Comparison of ENCODE assay signal across 18 mouse cellular contexts in genomic region chr6:119371624-119372023, GRCm38 (mm10). TPM values are rescaled to one million over a fixed set of nuclear protein-coding genes. Genes with fewer than 3 reads are reported as not detected.
A peak's percentile ranks its signal among the peaks of the same experiment; 100 is the strongest.
DNase-seq lines count a peak whose midpoint lies in the region; ATAC-seq and TF ChIP-seq lines count a peak whose summit lies in the region.
"Had no signal": no experiment of that assay in that cellular context is flagged by ENCODE, and none has a peak within 500 bp of the region (broad histone marks: within the 10 kb centered on the region; RNA-seq: fewer than 3 reads in every experiment).

No protein-coding gene starts in this region.

- no peak for ATAC-seq in CD4-positive, CD25-positive, alpha-beta regulatory T cell, adult 4 months
- no peak for ATAC-seq in kidney, embryonic 14.5 days (ENCODE audit: low FRiP score, low TSS enrichment)
- no peak for ATAC-seq in midbrain, postnatal 0 days (ENCODE audit: low FRiP score)
- no peak for ATAC-seq in midbrain, embryonic 13.5 days
- ATAC-seq in stomach, postnatal 0 days (ENCODE audit: low FRiP score, low TSS enrichment), result no peak

- no peaks in the 10 kb centered on the region; the same call in 1 of the 2 replicates for H3K36me3 ChIP-seq in kidney, adult 2 months (ENCODE audit: control insufficient read depth, insufficient read depth, low read length)
- H3K36me3 ChIP-seq in kidney, embryonic 14.5 days (ENCODE audit: control insufficient read depth, insufficient read depth, low read length), result peaks cover 15% of the 10 kb centered on the region; the same call in 1 of the 2 replicates
- H3K36me3 ChIP-seq in midbrain, postnatal 0 days (ENCODE audit: insufficient read depth, low read length), result no peaks in the 10 kb centered on the region
- H3K36me3 ChIP-seq in midbrain, embryonic 13.5 days, result peaks cover 13% of the 10 kb centered on the region
- H3K36me3 ChIP-seq in stomach, postnatal 0 days (ENCODE audit: control insufficient read depth, insufficient read depth, low read length), result no peaks in the 10 kb centered on the region

- H3K4me3 ChIP-seq in kidney, adult 2 months (ENCODE audit: insufficient read depth, low read depth, low read length), result no peak overlapping the region
- H3K4me3 ChIP-seq in kidney, embryonic 14.5 days (ENCODE audit: low read length), result no peak overlapping the region
- no peak overlapping the region for H3K4me3 ChIP-seq in midbrain, postnatal 0 days (ENCODE audit: low read depth, low read length)
- H3K4me3 ChIP-seq in midbrain, embryonic 13.5 days (replicated peaks), result no peak overlapping the region
- H3K4me3 ChIP-seq in stomach, postnatal 0 days (ENCODE audit: low read depth, low read length), result no peak overlapping the region
- H3K4me3 ChIP-seq: hindbrain, embryonic 10.5 days had no signal

- H3K4me1 ChIP-seq in kidney, adult 2 months (ENCODE audit: control insufficient read depth, insufficient read depth, low read length), result peaks cover 7% of the 10 kb centered on the region; the same call in 1 of the 2 replicates
- H3K4me1 ChIP-seq in kidney, embryonic 14.5 days (ENCODE audit: control insufficient read depth, insufficient read depth, low read length), result no peaks in the 10 kb centered on the region
- H3K4me1 ChIP-seq in midbrain, postnatal 0 days (ENCODE audit: insufficient read depth, low read length), result no peaks in the 10 kb centered on the region
- no peaks in the 10 kb centered on the region for H3K4me1 ChIP-seq in midbrain, embryonic 13.5 days (replicated peaks)
- no peaks in the 10 kb centered on the region for H3K4me1 ChIP-seq in stomach, postnatal 0 days (replicated peaks; ENCODE audit: control insufficient read depth, insufficient read depth)

- peak; percentile 22; the same call in 1 of the 2 replicates for TF ChIP-seq CTCF in kidney, adult 2 months (conservative IDR thresholded peaks at IDR 0.05; ENCODE audit: insufficient read depth, insufficient read length, low read depth, low read length)
- TF ChIP-seq CTCF in midbrain, postnatal 0 days (IDR thresholded peaks at IDR 0.05), result peak; percentile 40
- TF ChIP-seq CTCF in stomach, postnatal 0 days (IDR thresholded peaks at IDR 0.05; ENCODE audit: low read depth), result peak; percentile 53

- TF ChIP-seq EP300 in stomach, postnatal 0 days (optimal IDR thresholded peaks at IDR 0.05), result no peak

- no peak overlapping the region for H3K4me2 ChIP-seq in kidney, embryonic 14.5 days (replicated peaks; ENCODE audit: low read depth, low read length)
- H3K4me2 ChIP-seq in midbrain, postnatal 0 days (ENCODE audit: low read depth, low read length, poor library complexity, severe bottlenecking), result no peak overlapping the region
- H3K4me2 ChIP-seq in midbrain, embryonic 13.5 days (replicated peaks), result no peak overlapping the region
- no peak overlapping the region for H3K4me2 ChIP-seq in stomach, postnatal 0 days (replicated peaks; ENCODE audit: low read depth)

- no peaks in the 10 kb centered on the region for H3K27me3 ChIP-seq in kidney, adult 2 months (replicated peaks; ENCODE audit: control insufficient read depth, insufficient read depth, low read length)
- H3K27me3 ChIP-seq in kidney, embryonic 14.5 days (ENCODE audit: control insufficient read depth, insufficient read depth, low read length), result no peaks in the 10 kb centered on the region
- no peaks in the 10 kb centered on the region for H3K27me3 ChIP-seq in midbrain, postnatal 0 days (ENCODE audit: insufficient read depth, low read length)
- no peaks in the 10 kb centered on the region for H3K27me3 ChIP-seq in midbrain, embryonic 13.5 days
- no peaks in the 10 kb centered on the region for H3K27me3 ChIP-seq in stomach, postnatal 0 days (ENCODE audit: control insufficient read depth, insufficient read depth, low read length)

- no peak overlapping the region for H3K27ac ChIP-seq in kidney, adult 2 months (ENCODE audit: insufficient read depth, low read depth, low read length)
- no peak overlapping the region for H3K27ac ChIP-seq in kidney, embryonic 14.5 days (ENCODE audit: low read depth, low read length)
- no peak overlapping the region for H3K27ac ChIP-seq in midbrain, postnatal 0 days (ENCODE audit: low read depth, low read length)
- no peak overlapping the region for H3K27ac ChIP-seq in midbrain, embryonic 13.5 days
- no peak overlapping the region for H3K27ac ChIP-seq in stomach, postnatal 0 days (replicated peaks)
- H3K27ac ChIP-seq: hindbrain, embryonic 10.5 days had no signal

- peak; percentile 28 for DNase-seq in CD4-positive, CD25-positive, alpha-beta regulatory T cell, adult 2 months (ENCODE audit: low read depth, low spot score)
- no peak for DNase-seq in kidney, adult 2 months
- DNase-seq in midbrain, postnatal 0 days (ENCODE audit: low spot score), result no peak
- DNase-seq in stomach, postnatal 0 days (ENCODE audit: low spot score), result no peak
- DNase-seq in gastrocnemius, postnatal 10 days, result no peak
- DNase-seq: adrenal gland, adult 8-10 months; cerebellum, adult 11-12 months; cerebellum, postnatal 25 days; gastrocnemius, postnatal 36 days; kidney, adult 9 months; lung, adult 18-20 months; lung, postnatal 36 days; right cerebral cortex, adult 18-20 months had no signal

- H3K9me3 ChIP-seq in kidney, embryonic 14.5 days (ENCODE audit: control insufficient read depth, low read length), result no peaks in the 10 kb centered on the region
- H3K9me3 ChIP-seq in midbrain, postnatal 0 days (ENCODE audit: low read length), result no peaks in the 10 kb centered on the region
- H3K9me3 ChIP-seq in midbrain, embryonic 13.5 days, result no peaks in the 10 kb centered on the region
- no peaks in the 10 kb centered on the region for H3K9me3 ChIP-seq in stomach, postnatal 0 days (ENCODE audit: control insufficient read depth, low read length)
- H3K9me3 ChIP-seq: hindbrain, embryonic 10.5 days had no signal

- no peak for TF ChIP-seq POLR2A in kidney, adult 2 months (IDR thresholded peaks at IDR 0.05; ENCODE audit: low read depth, low read length)

- no peak overlapping the region for H3K9ac ChIP-seq in kidney, embryonic 14.5 days (ENCODE audit: low read depth, low read length)
- no peak overlapping the region for H3K9ac ChIP-seq in midbrain, postnatal 0 days (replicated peaks; ENCODE audit: low read length, poor library complexity, severe bottlenecking)
- no peak overlapping the region for H3K9ac ChIP-seq in midbrain, embryonic 13.5 days (replicated peaks)
- no peak overlapping the region for H3K9ac ChIP-seq in stomach, postnatal 0 days (ENCODE audit: low read length)

RNA-seq across cellular contexts. Expression of gene Lrtm2, which starts 41.1 kb away (rescaled TPM):
- polyA plus RNA-seq in CD4-positive, CD25-positive, alpha-beta regulatory T cell, adult 4 months (2017; shearing (Covaris generic)), result under 1 TPM in 1 of 2 experiments, not detected in 1; 0.66 TPM
- 3.0 and 4.1 TPM in 2 replicates for polyA plus RNA-seq in kidney, adult 2 months (2012; rRNA removed)
- polyA plus RNA-seq in kidney, embryonic 14.5 days (2014; fragmentation: Nextera tagmentation; extraction: Ambion mirVana), result 0.13 TPM in 1 of 2 replicates, not detected in the other
- total RNA-seq in midbrain, postnatal 0 days (2014; rRNA removed), result 32.2 and 40.4 TPM in 2 replicates
- polyA plus RNA-seq in midbrain, postnatal 0 days (2015; fragmentation: Nextera tagmentation; extraction: Ambion mirVana), result 21.1 and 24.3 TPM in 2 replicates
- polyA plus RNA-seq in midbrain, embryonic 13.5 days (2015; fragmentation: Nextera tagmentation; extraction: Ambion mirVana), result 3.6 and 3.8 TPM in 2 replicates
- 0.08 TPM in 2 replicates for polyA plus RNA-seq in stomach, postnatal 0 days (2015; fragmentation: Nextera tagmentation; extraction: Ambion mirVana)
- total RNA-seq in gastrocnemius, postnatal 10 days (2021), result under 1 TPM; 0.16 to 0.31 TPM
- polyA plus RNA-seq: small intestine, adult 2 months had no signal

RNA-seq across cellular contexts. Expression of gene Adipor2, which starts 45.9 kb away (rescaled TPM):
- 10 to 100 TPM in 1 of 2 experiments, 1 to 10 TPM in 1; 7.7 to 10.3 TPM for polyA plus RNA-seq in CD4-positive, CD25-positive, alpha-beta regulatory T cell, adult 4 months (2017; shearing (Covaris generic))
- 65.7 and 66.6 TPM in 2 replicates for polyA plus RNA-seq in kidney, adult 2 months (2012; rRNA removed)
- 22.6 and 33.4 TPM in 2 replicates for polyA plus RNA-seq in kidney, embryonic 14.5 days (2014; fragmentation: Nextera tagmentation; extraction: Ambion mirVana)
- 39.0 and 42.5 TPM in 2 replicates for total RNA-seq in midbrain, postnatal 0 days (2014; rRNA removed)
- 25.3 and 26.6 TPM in 2 replicates for polyA plus RNA-seq in midbrain, postnatal 0 days (2015; fragmentation: Nextera tagmentation; extraction: Ambion mirVana)
- polyA plus RNA-seq in midbrain, embryonic 13.5 days (2015; fragmentation: Nextera tagmentation; extraction: Ambion mirVana), result 38.1 and 39.9 TPM in 2 replicates
- polyA plus RNA-seq in stomach, postnatal 0 days (2015; fragmentation: Nextera tagmentation; extraction: Ambion mirVana), result 80.7 and 90.5 TPM in 2 replicates
- 10 to 100 TPM; 55.7 to 56.2 TPM for total RNA-seq in gastrocnemius, postnatal 10 days (2021)
